Mouse (Mus musculus) E14TG2a.4 (cell line): ENCODE measurements around the gene Adarb2.

Source experiments
- H3K27me3 ChIP-seq: 2 replicates; pipeline ENCODE4 v1.6.1; 2014; ENCODE audit warnings: low read length, control low read depth; ENCODE audit not compliant: insufficient read depth
- H3K36me3 ChIP-seq: 2 replicates; pipeline ENCODE4 v1.6.1; 2014; ENCODE audit warnings: low read length, control low read depth; ENCODE audit not compliant: insufficient read depth
- H3K4me1 ChIP-seq: replicated peaks from 2 replicates; pipeline ENCODE4 v1.6.1; 2014; ENCODE audit warnings: low read depth, low read length, control low read depth
- H3K4me3 ChIP-seq: replicated peaks from 2 replicates; pipeline ENCODE4 v1.5.1; 2014; ENCODE audit warnings: mild to moderate bottlenecking, low read length
- H3K9me3 ChIP-seq: 2 replicates; pipeline ENCODE4 v1.6.1; 2014; ENCODE audit warnings: low read length, control low read depth
- CTCF ChIP-seq: conservative IDR thresholded peaks from 2 replicates; pipeline ENCODE4 v1.5.1; 2014; ENCODE audit warnings: low read length
- NANOG ChIP-seq: IDR thresholded peaks from 2 replicates; pipeline ENCODE4 v1.6.1; 2014; ENCODE audit warnings: borderline replicate concordance, low read length, mixed read lengths
- POU5F1 ChIP-seq: IDR thresholded peaks from 2 replicates; pipeline ENCODE4 v1.6.1; 2014; ENCODE audit warnings: low read length, borderline replicate concordance

Gene Adarb2

DNA sequence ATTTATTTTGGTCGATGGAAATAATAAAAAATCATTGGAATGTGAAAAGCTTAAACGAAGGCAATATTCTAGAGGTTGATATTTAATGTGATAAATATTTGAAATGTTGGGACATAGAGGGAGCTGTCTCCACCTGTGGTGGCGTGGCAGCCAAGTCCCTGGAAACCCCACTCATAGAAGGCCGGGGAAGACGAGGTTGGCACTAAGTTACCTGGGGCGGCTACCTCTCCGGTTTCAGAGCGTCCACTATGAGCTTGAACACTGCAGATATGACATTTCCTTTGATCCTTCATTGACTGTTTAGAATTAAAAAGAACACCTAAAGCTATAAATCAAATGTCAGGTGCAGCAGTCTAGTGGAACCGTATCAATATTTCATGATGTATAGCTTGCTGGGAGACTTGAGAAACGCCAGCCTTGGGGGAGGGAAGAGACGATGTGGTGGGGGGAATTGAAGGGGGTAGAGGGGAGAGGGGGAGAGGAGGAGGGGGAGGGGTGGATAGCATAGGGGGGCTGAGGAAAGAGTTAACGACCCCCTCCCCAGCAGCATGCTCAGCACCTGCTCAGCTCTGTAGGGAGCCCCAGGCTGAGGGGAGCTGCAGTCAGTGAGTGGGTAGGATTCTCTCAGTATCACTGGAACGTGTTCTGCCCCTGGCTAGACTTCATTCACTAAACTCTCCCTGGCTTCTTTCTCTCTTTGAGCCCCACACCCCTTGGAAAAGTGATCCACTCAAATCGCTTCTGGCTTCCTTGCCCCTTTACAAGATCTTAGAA lies 410.1 kb downstream of the Adarb2 start:
- Histone ChIP-seq H3K4me3 (no peak overlapping the region), H3K27me3 (no peaks in the 10 kb centered on the region), H3K9me3 (no peaks in the 10 kb centered on the region), H3K36me3 (no peaks in the 10 kb centered on the region), H3K4me1 (no peaks in the 10 kb centered on the region)
- no peak for TF ChIP-seq NANOG
- no peak for TF ChIP-seq POU5F1
- TF ChIP-seq CTCF = no peak

DNA sequence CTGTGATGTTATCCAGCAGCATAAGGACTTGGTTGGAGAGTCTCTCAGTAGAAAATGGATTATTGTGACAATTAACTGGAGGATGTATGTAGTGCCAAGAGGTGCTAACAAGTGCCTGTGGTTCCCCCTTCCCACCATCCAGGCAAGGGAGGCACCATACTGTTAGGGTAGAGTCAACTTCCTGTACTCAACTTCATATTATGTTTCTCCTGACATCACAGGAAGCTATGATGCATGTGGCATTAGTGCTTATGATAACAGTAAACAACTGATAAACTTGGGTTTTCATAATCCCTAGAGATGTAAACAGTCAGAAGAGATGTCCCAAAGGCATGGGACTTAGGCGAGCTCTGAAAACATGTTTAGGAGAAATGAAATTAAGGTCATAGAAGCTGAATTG lies 414.0 kb downstream of the Adarb2 start:
- Histone ChIP-seq H3K4me3 (no peak overlapping the region), H3K27me3 (no peaks in the 10 kb centered on the region), H3K9me3 (no peaks in the 10 kb centered on the region), H3K4me1 (no peaks in the 10 kb centered on the region), H3K36me3 (no peaks in the 10 kb centered on the region)
- TF ChIP-seq NANOG (no peak), POU5F1 (no peak), CTCF (no peak)

DNA sequence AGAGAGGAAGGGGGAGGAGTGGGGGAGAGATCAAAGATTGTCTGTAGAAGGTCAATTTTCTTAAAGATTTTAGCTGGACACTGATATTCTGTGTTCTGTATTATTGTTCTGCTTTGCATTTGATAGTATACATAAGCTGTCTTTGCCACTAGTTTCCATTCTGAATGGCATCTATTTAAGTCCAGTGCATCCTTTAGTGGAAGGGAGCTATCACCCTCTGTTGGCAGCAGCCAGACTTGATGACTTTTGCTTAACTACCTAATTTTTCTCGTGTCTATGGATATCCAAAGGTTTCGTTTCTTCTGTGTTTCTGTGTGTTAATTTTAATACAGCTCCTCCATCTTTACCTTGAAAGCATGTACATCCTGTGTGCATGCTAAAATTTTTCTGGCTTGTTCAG lies 419.6 kb downstream of the Adarb2 start:
- H3K9me3 ChIP-seq = no peaks in the 10 kb centered on the region
- no peaks in the 10 kb centered on the region for H3K4me1 ChIP-seq
- H3K27me3 ChIP-seq = no peaks in the 10 kb centered on the region
- no peak overlapping the region for H3K4me3 ChIP-seq
- TF ChIP-seq CTCF (no peak), POU5F1 (no peak), NANOG (no peak)
- no peaks in the 10 kb centered on the region for H3K36me3 ChIP-seq

DNA sequence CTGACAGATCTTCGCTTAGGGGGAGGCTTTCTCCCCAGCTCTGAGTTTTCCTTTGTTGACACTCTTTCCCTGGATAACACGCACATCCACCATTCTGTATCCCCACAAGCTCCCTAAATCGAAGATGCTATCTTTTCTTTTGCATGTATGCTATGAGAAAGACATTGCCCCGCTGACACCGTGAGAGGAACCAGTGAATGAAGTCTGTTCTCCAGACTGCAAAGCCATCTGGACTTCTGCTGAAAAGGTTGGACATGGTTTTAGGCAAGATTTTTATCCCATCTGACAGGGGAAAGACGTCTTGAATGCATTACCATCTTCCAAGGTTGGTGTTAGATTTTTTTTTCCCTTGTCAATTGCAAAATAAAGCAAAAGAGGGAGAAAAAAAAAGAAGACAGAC lies 426.9 kb downstream of the Adarb2 start:
- no peak overlapping the region for H3K4me3 ChIP-seq
- H3K9me3 ChIP-seq = peaks cover 13% of the 10 kb centered on the region
- no peaks in the 10 kb centered on the region for H3K4me1 ChIP-seq
- no peak for TF ChIP-seq NANOG
- no peak for TF ChIP-seq CTCF
- TF ChIP-seq POU5F1 = no peak
- H3K27me3 ChIP-seq = no peaks in the 10 kb centered on the region
- H3K36me3 ChIP-seq = no peaks in the 10 kb centered on the region

DNA sequence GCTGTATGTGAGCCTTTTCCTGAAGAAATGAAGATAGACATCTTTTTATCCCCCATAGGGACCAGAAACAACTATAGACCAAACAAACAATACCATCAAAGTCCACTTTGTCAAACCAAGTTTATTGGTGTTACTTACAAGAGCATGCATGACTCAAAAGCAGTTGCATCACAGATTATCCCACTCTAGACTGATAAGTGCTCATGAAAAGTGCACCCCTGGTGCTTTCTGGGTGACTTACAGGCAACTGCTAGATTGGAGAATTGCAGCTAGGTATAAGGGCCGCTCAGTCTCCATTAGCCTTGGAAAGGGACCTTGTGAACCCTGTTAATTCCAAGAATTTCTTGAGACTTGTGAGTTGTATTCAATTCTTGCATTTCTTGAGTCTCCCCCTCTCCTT lies 429.0 kb downstream of the Adarb2 start:
- TF ChIP-seq NANOG (no peak), CTCF (no peak), POU5F1 (no peak)
- H3K36me3 ChIP-seq = no peaks in the 10 kb centered on the region
- H3K4me3 ChIP-seq = no peak overlapping the region
- H3K27me3 ChIP-seq = no peaks in the 10 kb centered on the region
- H3K9me3 ChIP-seq = peaks cover 24% of the 10 kb centered on the region
- no peaks in the 10 kb centered on the region for H3K4me1 ChIP-seq

DNA sequence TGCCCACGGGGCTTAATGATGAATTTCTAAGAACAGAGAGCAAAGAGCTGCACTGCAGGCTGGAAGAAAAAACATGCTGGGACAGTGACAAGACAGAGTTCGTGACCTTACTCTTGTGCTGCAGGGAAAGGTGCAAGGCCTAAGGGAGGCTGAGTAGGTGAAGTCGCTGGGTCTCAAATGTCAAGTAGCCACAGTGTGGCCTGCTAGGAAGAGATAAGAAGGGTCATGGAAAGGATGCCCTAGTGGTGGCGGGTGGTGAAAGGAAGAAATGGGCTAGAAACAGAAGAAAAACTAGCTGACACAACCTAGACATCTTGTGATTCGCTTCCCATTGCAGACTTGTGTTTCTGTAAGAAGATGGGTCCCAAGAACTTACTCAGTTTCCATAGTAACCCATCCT lies 429.4 kb downstream of the Adarb2 start:
- TF ChIP-seq NANOG (no peak), POU5F1 (no peak), CTCF (no peak)
- Histone ChIP-seq H3K9me3 (peaks cover 24% of the 10 kb centered on the region), H3K27me3 (no peaks in the 10 kb centered on the region), H3K36me3 (no peaks in the 10 kb centered on the region), H3K4me3 (no peak overlapping the region), H3K4me1 (no peaks in the 10 kb centered on the region)

DNA sequence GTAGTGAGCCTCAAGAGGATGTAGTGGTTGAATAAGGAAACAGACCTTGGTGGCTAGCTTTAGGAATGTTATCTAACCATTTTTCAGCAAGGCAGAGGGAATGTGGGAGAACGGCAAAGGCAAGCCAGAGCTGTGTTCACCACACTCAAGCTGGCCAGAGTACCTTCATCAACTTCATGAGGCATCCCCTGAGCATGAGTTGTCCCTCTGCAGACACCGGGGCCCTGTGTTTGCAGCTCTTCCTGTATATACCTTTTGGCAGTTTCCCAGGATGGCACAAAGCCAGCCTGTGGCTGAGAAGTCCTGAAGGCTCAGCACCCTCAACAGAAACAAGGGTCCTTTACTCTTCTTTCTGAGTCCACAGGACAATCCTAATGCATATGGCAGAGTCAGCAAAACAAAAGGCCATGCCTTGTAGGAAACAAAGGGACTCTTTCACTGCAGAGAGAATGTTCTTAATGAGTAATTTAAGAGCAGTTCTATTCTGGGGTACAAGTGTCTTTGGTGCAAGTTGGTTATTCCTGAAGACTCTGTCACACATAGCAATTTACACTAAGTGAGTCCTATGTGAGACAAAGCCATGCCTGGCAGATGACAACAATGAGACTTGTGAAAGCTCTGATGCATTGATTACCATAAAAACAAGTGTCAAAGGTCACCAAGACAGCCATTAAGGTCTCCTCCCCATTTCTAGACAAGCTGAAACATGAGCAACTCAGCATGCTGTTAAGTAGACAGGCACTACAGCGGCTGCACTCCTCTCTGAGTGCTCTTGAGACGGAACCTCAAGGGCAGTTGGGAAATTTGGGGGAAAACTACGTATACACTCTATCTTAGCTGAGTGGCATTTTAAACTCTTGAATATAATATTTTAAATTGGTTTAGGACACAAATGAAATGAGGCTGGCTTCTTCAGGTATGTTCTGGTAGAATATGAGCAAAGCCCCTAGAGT lies 431.0 kb downstream of the Adarb2 start:
- no peaks in the 10 kb centered on the region for H3K36me3 ChIP-seq
- no peaks in the 10 kb centered on the region for H3K27me3 ChIP-seq
- H3K4me1 ChIP-seq = no peaks in the 10 kb centered on the region
- no peak for TF ChIP-seq CTCF
- no peak for TF ChIP-seq POU5F1
- TF ChIP-seq NANOG = no peak
- peaks cover 24% of the 10 kb centered on the region for H3K9me3 ChIP-seq
- H3K4me3 ChIP-seq = no peak overlapping the region

DNA sequence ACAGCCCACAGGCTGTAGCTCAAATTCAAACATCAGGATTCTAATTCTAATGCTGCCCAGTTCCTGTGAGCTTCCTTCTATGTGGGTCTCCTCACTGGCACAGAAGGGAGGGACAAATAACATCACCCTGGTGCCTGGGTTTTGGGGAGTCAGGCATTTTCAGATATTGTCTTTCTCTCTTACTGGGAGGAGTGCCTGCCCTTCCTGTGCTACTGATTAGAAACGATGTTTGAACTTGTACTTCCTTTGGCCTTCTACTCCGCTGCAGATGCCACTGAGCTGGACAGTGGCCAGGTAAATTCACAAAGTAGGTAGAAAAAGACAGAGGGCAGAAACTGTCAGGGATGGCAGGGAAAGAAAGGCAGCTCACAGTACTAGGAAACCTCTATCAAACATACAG lies 439.4 kb downstream of the Adarb2 start:
- Histone ChIP-seq H3K4me3 (no peak overlapping the region), H3K9me3 (no peaks in the 10 kb centered on the region), H3K27me3 (no peaks in the 10 kb centered on the region), H3K36me3 (no peaks in the 10 kb centered on the region), H3K4me1 (no peaks in the 10 kb centered on the region)
- TF ChIP-seq POU5F1 (no peak), CTCF (no peak), NANOG (no peak)
